ENCODE assay signal across 15 mouse cellular contexts in genomic region chr11:79161077-79161758, GRCm38 (mm10).
"Had no signal": no experiment of that assay in that cellular context is flagged by ENCODE, and none has a peak within 500 bp of the region (broad histone marks: within the 10 kb centered on the region; RNA-seq: fewer than 3 reads in every experiment).

No protein-coding gene starts in this region.

- H3K9me3 ChIP-seq: midbrain, embryonic 10.5 days; midbrain, embryonic 12.5 days; neural tube, embryonic 12.5 days; stomach, embryonic 15.5 days had no signal

- H3K4me1 ChIP-seq: midbrain, embryonic 12.5 days; neural tube, embryonic 12.5 days; stomach, embryonic 15.5 days had no signal

- H3K4me2 ChIP-seq: lung, embryonic 14.5 days; midbrain, embryonic 12.5 days; neural tube, embryonic 12.5 days; stomach, embryonic 15.5 days had no signal

- H3K4me3 ChIP-seq: midbrain, embryonic 10.5 days; midbrain, embryonic 12.5 days; neural tube, embryonic 12.5 days; stomach, embryonic 15.5 days had no signal

- DNase-seq: lung, embryonic 14.5 days; lung, postnatal 10 days; lung, postnatal 4 days; midbrain, embryonic 14.5 days; right cerebral cortex, postnatal 14 days; thymus, adult 18-20 months; thymus, postnatal 25 days; thymus, postnatal 4 days had no signal

- H3K36me3 ChIP-seq: midbrain, embryonic 10.5 days; midbrain, embryonic 12.5 days; neural tube, embryonic 12.5 days; stomach, embryonic 15.5 days had no signal

- H3K27ac ChIP-seq: liver, embryonic 14.5 days; midbrain, embryonic 10.5 days; midbrain, embryonic 12.5 days; neural tube, embryonic 12.5 days; stomach, embryonic 15.5 days; stomach, postnatal 0 days had no signal

- ATAC-seq: midbrain, embryonic 16.5 days had no signal

- H3K9ac ChIP-seq: liver, embryonic 14.5 days; lung, embryonic 14.5 days; midbrain, embryonic 12.5 days; neural tube, embryonic 12.5 days; stomach, embryonic 15.5 days had no signal

- H3K27me3 ChIP-seq: midbrain, embryonic 12.5 days; neural tube, embryonic 12.5 days; stomach, embryonic 15.5 days had no signal
